Mouse (Mus musculus): ENCODE data around the gene Kansl1. TPM values are rescaled to one million over a fixed set of nuclear protein-coding genes. Genes with fewer than 3 reads are reported as not detected.

The Kansl1 gene
- total and polyA plus RNA-seq, 3 experiments: 17.3 to 48.4 (median 24.7) TPM

- in situ Hi-C loops (cut with MboI; ENCODE audit: low pct_ligation_motif_present, low pct_unique_long_range_greater_than_20kb, low sequenced_read_pairs) (no loop called here), dilution Hi-C loops (cut with MboI; ENCODE audit: extremely low pct_ligation_motif_present, extremely low pct_unique_long_range_greater_than_20kb, low sequenced_read_pairs) (no loop called here)
- H3K79me2 ChIP-seq (replicated peaks; ENCODE audit: control insufficient read depth, extremely low read depth, insufficient read depth, poor library complexity, severe bottlenecking): peaks cover 25% of the 10 kb centered on the region
- no peak for DNase-seq (ENCODE audit: extremely low read depth)
- no peak overlapping the region for H3K9ac ChIP-seq (ENCODE audit: insufficient read depth, low read depth)
- no peaks in the 10 kb centered on the region for H3K27me3 ChIP-seq (replicated peaks)
- no peak overlapping the region for H3K4me3 ChIP-seq (replicated peaks in 1 of 3; ENCODE audit: low read depth in 2 of 3, low read length in 2 of 3, poor library complexity in 1 of 3)
- TF ChIP-seq TCF12 (IDR thresholded peaks at IDR 0.05; ENCODE audit: low read depth, low read length): no peak
- TF ChIP-seq ZMIZ1 (IDR thresholded peaks at IDR 0.05; ENCODE audit: low read depth, low read length): no peak
- TF ChIP-seq MAFK (IDR thresholded peaks at IDR 0.05; ENCODE audit: insufficient replicate concordance, low read length): no peak
- no peak for TF ChIP-seq GABPA (IDR thresholded peaks at IDR 0.05; ENCODE audit: insufficient replicate concordance, low read depth, low read length)
- TF ChIP-seq CTCF (conservative IDR thresholded peaks at IDR 0.05 in 1 of 2, IDR thresholded peaks at IDR 0.05 in 1 of 2; ENCODE audit: low read depth in 2 of 2, low read length in 2 of 2): peak; percentile 18 to 60; a peak in 2 of 4 replicates
- TF ChIP-seq JUN (IDR thresholded peaks at IDR 0.05; ENCODE audit: insufficient read depth, low read depth, low read length): no peak
- peak; percentile 43 for TF ChIP-seq RAD21 (IDR thresholded peaks at IDR 0.05; ENCODE audit: low read depth, low read length)
- peak; percentile 41 for TF ChIP-seq SMC3 (IDR thresholded peaks at IDR 0.05; ENCODE audit: low read depth, low read length)
- no peak for TF ChIP-seq IRF4 (IDR thresholded peaks at IDR 0.05; ENCODE audit: low read depth, low read length)
- TF ChIP-seq KAT2A (IDR thresholded peaks at IDR 0.05; ENCODE audit: insufficient replicate concordance, low read length): no peak
- TF ChIP-seq USF1 (IDR thresholded peaks at IDR 0.05; ENCODE audit: low read depth, low read length): no peak
- TF ChIP-seq MAZ (IDR thresholded peaks at IDR 0.05; ENCODE audit: low read depth, low read length): no peak
- no peak for TF ChIP-seq USF2 (conservative IDR thresholded peaks at IDR 0.05; ENCODE audit: low read depth, low read length)
- TF ChIP-seq MYC (IDR thresholded peaks at IDR 0.05; ENCODE audit: low read depth, low read length): 0 out of 2 replicates have a peak, but pooled peaks have one; percentile 28
- no peak for TF ChIP-seq ETS1 (conservative IDR thresholded peaks at IDR 0.05; ENCODE audit: low read depth, low read length)
- no peak for TF ChIP-seq CHD1 (IDR thresholded peaks at IDR 0.05; ENCODE audit: low read depth, low read length)
- TF ChIP-seq ZC3H11A (IDR thresholded peaks at IDR 0.05; ENCODE audit: low read depth, low read length): no peak
- TF ChIP-seq MAX (IDR thresholded peaks at IDR 0.05; ENCODE audit: low read length): no peak
- TF ChIP-seq CHD2 (IDR thresholded peaks at IDR 0.05; ENCODE audit: low read length): no peak
- no peak for TF ChIP-seq SIN3A (IDR thresholded peaks at IDR 0.05; ENCODE audit: low read length)
- no peak for TF ChIP-seq ZKSCAN1 (IDR thresholded peaks at IDR 0.05; ENCODE audit: borderline replicate concordance, low read depth, low read length)
- no peak for TF ChIP-seq RCOR1 (conservative IDR thresholded peaks at IDR 0.05; ENCODE audit: low read depth, low read length)
- H3K4me2 ChIP-seq (ENCODE audit: insufficient read depth, low read depth, poor library complexity, severe bottlenecking): no peak overlapping the region
- H3K4me1 ChIP-seq (ENCODE audit: control insufficient read depth in 1 of 2, insufficient read depth in 2 of 2): peaks cover 0 to 16% of the 10 kb centered on the region in 2 experiments; a peak in 2 of 4 replicates
- H3K9me3 ChIP-seq (replicated peaks; ENCODE audit: low read length): peaks cover 3% of the 10 kb centered on the region
- H3K36me3 ChIP-seq (replicated peaks in 1 of 2; ENCODE audit: control insufficient read depth in 1 of 2, insufficient read depth in 1 of 2, low read length in 1 of 2): peaks cover 0 to 48% of the 10 kb centered on the region in 2 experiments
- no peak overlapping the region for H3K27ac ChIP-seq (ENCODE audit: insufficient read depth, low read depth)
These were observed 17.4 kb downstream of the Kansl1 start for GRCm38 (mm10) chr11:104451239-104451638.

All from CH12.LX (cell line).